Mouse (Mus musculus): ENCODE data around the gene Eif4h.

- no peak for TF ChIP-seq CTCF (IDR thresholded peaks at IDR 0.05; ENCODE audit: control insufficient read depth, insufficient read depth, insufficient replicate concordance, low read depth, low read length)
- TF ChIP-seq POLR2A (IDR thresholded peaks at IDR 0.05; ENCODE audit: control insufficient read depth, low read depth, low read length), result 0 out of 2 replicates have a peak, but pooled peaks have one; percentile 13
Measured at GRCm38 (mm10) chr5:134688086-134688717, 48.9 kb upstream of the Eif4h start, which contains the start of gene Limk1.

All from testis, adult 2 months (tissue).